Mouse (Mus musculus) gastrocnemius, adult 8-10 months (tissue): ENCODE data around the gene Astn1. TPM values are rescaled to one million over a fixed set of nuclear protein-coding genes. Genes with fewer than 3 reads are reported as not detected.
A peak's percentile ranks its signal among the peaks of the same experiment; 100 is the strongest.

Experiments
- DNase-seq, 2 experiments: peaks; one replicate each; pipeline ENCODE4 v3.0.0; 2022; ENCODE audit warnings: low spot score in 2 of 2
- total RNA-seq, 4 experiments: library from RNA; stranded (reverse); gene quantifications; 2 replicates each; pipeline ENCODE4 v1.2.4; 2022

Gene Astn1
- under 1 TPM; 0.11 to 0.70 (median 0.37) TPM for total RNA-seq

- DNase-seq = no peak
Observed at GRCm38 (mm10) chr1:158361964-158362291, at the start of gene Astn1. TSS of gene Astn1 (plus strand) at chr1:158362273.

DNA sequence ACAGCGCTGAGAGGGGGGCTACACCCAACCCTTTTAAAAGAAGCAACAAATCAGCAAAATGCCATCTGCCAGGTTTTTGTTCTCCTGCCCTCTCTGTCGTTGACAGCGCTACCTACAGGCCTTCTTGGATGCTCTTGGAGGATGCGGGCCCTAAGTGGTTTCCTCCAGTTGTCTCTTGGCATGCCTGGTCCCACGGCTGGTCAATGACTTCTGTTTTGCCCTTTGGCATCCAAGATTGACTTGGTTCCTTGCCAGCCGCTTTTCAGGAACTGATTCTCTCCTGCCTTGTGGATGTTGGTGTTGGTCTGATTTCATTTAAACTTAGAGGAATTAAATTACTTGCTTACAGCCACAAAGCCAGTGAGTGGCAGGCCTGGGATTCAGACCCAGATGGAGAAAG lies 38.7 kb upstream of the Astn1 start:
- no peak for DNase-seq

DNA sequence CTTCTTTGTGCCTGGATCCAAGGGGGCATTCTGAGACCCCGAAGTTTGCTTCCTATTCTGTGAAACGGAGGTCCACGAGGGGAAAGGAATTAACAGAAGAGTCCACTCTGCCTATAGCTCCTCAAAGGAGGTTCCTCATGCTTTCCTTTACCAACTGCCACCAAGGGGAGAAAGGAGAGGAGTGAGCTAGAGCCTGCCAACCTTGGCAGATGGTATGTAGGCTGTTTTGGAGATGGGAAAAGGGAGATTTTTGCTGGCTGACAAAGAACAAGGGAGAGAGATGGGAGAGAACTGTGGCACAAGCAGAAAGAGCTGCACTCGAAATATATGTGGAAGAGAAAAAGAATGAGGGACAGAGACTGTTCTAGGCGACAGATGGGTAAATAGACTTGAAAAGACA lies 33.9 kb upstream of the Astn1 start:
- no peak for DNase-seq

- DNase-seq = no peak
Observed at GRCm38 (mm10) chr1:158328839-158329238, 33.2 kb upstream of the Astn1 start.

DNA sequence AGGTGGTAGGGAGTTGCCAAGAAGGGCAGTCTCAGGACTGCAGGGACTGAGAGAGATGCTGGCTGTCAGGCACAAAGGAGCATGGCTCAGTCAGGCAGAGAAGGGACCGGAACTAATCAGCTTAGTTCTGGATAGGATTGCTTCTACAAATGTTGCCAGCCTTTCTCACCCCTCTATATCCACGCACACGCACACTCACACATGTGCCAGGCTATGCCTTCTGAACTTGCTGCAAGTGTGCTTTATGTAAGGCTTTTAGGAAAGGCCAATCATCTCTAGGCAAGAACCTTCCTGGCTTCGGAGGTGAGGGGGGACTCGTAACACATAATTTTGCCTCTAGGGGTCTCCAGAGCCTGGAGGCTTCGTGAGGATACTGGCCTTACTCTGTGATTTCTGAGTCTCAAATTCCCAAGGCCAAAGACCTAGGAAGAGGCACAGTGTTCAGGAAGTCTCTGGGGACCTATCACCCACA lies 18.8 kb upstream of the Astn1 start:
- DNase-seq = no peak

GRCm38 (mm10) chr1:158353656-158354371 lies 8.3 kb upstream of the Astn1 start:
- DNase-seq = no peak

DNA sequence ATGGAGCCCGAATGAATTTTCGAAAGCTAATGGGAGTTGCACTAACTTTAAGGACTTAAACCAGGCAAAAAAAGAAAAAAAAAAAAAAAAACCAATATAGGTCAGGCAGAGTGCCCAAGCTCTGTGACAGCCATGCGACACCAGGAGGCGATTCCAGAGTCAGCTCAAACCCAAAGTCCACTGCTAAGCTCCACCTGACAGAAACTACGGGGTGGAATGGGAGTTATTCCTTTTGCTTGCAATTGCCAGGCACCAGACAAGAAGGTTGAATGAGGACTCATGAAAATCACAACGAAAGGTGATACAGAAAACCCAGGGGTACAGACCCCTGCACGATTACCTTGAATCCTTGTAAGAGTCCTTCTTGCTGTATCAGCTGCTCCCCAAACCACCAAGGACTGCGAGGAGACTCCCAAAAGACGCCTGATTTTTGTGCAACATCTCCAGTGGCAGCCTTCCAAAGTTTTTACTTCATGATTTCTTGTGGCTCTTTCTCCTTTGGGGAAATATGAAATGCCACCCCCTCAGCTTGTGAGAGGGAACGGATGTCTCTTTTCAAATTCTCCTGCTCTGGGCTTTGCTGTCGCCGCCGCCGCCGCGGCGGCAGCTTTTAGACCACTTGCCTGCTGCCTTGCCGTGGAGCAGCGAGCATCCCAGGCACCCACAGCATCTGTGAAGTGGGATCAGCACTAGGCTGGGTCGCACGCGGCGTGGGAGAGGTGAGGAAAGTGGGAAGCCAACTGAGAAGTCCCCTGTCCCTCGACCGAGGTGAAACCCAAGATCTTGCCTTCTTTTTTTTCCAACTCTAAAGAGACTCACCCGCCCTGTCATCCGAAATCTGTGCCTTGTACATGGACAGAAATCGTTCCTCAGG lies 6.7 kb upstream of the Astn1 start:
- DNase-seq = no peak

- peak; percentile 14 to 18 for DNase-seq
Observed at GRCm38 (mm10) chr1:158356051-158356461, 6.0 kb upstream of the Astn1 start, which contains the start of gene Brinp2. TSS of gene Brinp2 (minus strand) at chr1:158356326.

- no peak for DNase-seq
Observed at GRCm38 (mm10) chr1:158362292-158363101, 424 bp downstream of the Astn1 start.

DNA sequence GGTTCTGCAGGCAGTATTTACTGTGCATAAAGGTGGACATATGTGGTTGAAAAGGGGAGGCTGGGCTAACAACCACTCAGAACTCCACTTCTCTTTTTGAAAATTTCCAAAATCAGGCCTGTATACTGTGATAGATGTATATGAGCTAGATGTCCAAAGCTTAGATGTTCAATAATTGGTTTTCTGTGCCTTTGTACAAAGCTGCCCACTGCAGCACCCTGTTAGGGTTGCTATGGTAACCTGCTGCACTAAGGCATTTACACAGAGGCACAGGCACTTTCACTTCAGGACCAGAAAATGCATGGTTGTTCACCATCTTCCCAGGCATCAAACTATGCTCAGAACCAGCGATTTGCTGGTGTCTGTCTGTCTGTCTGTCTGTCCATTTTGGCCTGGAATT lies 2.4 kb downstream of the Astn1 start:
- DNase-seq = no peak

DNA sequence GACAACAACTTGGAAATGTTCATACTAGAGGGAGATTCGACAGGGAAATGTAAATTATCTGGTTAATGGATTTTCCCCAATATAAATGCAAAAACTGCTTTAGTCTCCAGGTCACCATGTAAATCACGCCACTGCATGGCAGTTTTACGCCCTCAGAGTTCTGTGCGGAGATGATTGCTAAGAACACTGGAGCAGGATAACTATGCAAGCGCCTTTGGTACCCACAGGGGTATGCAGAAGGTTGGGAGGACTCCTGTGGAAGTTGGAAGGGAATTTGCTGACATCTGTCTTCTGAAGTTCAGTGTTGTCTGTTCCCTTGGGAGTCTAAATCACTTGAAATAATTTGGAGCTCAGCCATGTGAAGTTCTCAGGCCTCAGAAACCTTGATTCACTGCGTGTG lies 20.2 kb downstream of the Astn1 start:
- DNase-seq = no peak

DNA sequence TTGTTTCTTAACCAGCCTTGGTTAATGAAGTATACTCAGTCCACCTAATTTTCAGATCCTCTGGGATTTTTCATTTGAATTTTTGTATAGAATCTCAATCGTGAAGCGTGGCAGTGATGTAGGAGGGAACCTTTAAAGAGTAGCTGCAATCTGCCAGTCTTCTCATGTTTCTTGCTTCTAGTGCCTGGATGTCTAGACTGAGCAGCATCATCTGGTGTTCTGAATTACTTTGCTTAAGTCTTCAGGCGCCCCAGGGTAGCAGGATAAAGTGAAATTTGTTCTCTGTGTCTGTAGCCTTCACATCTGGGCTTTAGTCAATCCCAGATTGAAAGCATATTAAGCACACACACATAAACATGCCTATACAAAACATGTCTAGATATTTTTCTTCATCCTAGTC lies 21.1 kb downstream of the Astn1 start:
- no peak for DNase-seq

DNA sequence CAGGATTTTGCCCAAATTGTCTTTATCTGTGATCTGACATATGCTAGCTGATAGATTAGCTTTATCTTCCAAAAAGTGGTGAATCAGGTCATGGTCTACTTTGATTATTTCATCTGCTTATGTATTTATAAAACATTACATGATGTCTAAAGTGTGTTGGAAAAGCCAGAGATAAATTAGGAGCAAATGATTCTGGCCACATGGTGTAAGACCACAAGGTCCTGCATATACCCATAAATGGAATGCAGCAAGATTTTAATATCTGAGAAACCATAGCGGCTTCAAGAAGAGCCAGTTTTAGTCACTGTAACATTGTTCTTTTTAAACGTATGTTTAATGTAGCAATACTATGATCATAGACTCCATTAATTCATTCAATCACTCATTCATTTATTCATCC lies 23.2 kb downstream of the Astn1 start:
- no peak for DNase-seq

DNA sequence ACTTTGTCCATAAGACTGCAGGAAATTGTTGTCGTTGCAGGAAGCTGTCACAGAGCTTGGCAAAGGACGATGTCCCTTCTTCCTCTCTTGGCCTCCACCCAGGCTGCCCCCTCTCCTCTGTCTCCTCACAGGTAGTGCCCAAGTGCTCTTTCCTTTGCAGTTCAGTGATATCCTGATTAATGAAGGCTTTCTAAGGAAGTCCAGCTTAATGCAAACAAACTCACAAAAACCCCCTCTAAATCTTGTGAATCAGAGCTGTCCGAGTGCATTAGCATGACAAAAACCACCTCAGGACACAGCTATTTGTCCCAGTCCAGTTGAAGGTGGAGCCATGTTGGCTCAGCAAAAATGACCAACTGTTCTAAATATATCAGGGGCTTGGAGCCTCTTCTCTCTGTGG lies 24.7 kb downstream of the Astn1 start:
- DNase-seq = no peak

GRCm38 (mm10) chr1:158388995-158389394 lies 26.9 kb downstream of the Astn1 start:
- no peak for DNase-seq

DNA sequence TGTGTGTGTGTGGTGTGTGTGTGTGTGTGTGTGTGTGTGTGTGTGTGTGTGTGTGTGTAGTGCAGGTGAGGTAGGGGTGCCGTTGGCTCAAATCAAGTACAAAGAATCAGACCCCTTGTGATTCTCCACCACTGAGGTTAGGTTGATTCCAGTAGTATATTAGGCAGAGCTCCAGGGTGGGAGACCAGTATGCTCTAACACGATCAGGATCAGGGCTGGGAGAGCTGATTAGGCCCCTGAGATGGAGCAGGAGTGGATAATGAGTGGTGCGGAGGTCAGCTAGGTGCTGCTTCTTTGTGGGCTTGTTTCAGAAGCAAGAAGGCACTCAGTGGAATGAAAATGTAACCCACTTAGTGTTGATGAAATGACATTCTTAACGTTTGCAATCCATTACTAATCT lies 28.6 kb downstream of the Astn1 start:
- DNase-seq = no peak

DNA sequence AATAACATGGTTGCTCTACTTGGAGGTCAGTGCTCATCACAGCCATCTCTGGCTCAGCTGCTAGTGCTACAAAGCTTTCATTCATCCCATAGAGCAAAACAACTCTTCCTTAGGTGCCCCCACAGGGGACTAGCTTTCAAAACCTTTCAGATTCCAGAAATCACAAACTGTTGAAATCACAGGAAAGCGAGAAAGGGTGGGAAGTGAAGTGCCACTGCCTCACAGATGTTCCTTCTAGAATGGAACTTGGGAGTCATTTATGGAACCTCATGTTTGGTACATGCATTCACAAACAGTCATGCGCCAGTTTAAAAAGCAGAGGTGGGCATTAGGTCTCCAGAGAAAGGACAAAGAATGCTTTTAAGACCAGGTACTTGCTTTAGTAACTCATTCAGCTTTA lies 35.0 kb downstream of the Astn1 start:
- DNase-seq = no peak

DNA sequence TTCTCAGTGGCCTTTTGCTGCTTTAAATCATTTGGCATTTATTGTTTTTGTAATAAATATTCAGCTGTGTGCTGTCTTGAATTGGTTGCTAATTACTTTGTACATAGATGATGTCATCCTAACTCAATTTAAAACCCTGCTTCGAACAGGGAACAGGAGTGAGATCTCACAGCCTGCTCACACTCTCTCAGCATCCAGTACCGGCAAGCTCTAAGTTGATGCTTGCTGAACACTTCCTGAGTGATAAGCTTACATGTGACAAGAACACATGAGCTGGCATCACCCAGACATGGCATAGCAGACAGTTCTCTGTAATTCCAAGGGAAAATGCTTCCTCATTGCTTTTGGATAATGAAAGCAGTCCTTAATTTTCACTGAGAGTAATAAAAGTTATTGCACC lies 38.8 kb downstream of the Astn1 start:
- no peak for DNase-seq

DNA sequence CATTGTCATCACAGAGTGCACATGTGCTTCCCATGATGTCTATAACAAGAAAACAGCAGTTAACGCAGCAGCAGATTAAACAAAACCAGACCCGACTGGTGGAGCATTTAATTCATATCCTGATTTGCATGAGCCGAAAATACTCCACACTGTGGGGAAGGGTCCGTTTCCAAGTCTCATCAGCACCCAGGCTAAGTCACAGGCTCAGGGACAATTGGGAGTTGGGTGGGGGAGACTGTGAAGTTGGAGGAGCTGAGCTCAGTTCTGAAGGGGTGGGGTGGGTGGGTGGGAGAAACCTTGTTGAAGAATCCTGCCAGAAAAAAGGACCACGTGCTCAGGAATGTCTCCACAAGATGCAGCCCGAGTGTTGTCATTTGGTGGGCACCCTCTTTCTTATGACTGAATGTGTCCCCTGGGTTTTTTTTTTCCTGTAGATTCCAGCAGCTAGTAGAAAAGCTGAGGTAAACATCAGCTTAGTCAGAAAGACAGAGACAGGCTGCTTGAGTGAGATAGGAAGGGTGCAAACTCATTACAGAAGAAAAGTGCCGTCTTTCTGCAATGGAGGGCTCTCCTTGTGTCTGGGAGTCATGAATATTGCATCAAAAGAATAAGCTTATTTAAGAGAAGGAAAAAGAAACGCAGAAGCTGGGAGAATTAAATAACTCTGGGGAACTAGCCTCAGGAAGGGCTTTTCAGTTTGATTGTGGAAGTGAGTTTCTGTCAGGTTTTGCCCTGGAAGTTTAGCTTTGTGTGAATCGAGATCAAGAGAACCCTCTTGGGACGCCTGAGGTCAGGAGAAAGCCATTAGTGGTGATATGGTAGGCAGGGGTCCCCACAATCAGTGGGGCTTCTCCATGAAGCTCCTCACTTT lies 44.1 kb downstream of the Astn1 start:
- DNase-seq = no peak

DNA sequence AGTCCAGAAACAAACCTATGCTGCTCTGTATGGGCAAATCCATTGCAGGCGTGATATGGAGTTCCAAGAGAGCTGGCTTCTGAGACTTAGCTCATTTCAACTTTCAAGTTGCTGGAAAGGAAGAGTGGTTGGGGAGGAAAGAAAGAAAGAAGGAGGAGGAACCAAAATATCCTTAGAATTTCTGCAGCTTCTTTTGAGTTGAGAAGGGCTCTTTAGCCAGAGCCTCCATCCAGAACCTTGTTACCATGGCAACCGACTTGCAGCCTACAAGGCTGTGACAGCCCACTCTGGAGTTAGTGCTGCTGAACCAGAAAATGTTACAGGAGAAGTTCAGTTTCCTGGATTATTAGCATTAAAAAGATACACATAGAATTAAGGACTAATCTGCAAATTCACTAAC lies 46.1 kb downstream of the Astn1 start:
- no peak for DNase-seq

- no peak for DNase-seq
Observed at GRCm38 (mm10) chr1:158411146-158411545, 49.1 kb downstream of the Astn1 start.
